Mouse (Mus musculus): ENCODE measurements at regions not wholly inside any gene's neighbourhood (a gene's known extent, or its start where the extent isn't known, plus 50 kb on each side); places are given as distances from the start of the nearest gene placed in this dataset.

DNA sequence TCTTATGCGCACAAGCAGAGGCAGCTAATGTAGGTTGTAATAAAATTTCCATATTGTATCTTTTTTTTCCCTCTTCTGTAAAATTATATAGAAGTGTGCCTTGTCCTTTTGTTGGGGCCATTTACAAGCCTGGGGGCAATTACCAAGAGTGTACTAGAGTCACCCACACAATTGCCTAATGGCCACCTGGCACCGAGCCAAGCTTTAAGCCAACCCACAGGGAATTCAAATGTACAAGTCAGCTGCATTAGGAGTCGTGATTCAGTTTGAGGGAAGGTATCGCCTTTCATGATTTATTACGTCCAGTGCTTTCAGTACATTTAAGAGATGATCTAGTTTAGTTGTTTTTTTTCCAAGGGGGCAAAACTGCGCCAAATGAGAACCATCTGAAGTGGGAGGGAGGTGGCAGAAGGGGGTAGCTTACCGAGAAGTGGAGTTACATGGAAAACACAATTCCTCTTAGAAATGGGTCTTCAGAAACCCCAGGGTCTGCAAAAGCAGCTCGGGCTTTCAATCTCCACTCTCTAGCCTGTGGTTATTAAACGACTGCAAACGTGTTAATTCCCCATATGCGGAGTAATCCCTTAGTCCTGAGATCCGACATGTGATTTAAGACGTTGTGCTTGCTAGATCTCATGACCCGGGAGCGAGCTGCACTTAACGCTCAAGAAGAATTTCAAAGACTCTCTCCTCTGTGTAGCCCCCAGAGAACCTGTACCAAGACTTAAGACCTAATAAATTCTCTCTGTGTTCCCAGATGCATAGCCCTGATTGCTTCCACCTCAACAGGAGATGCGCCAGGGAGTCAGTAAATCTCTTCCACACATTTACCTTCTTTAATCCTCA, 129.0 kb downstream of the Basp1 start:
- Histone ChIP-seq H3K4me3 (ENCODE audit: insufficient read depth, low read length) (no peak overlapping the region), H3K27ac (ENCODE audit: insufficient read depth, low read length) (no peak overlapping the region), H3K4me1 (ENCODE audit: control insufficient read depth, insufficient read depth, low read length) (no peaks in the 10 kb centered on the region)
- TF ChIP-seq CTCF (IDR thresholded peaks at IDR 0.05; ENCODE audit: extremely low read depth, insufficient read depth, low read length) (no peak), POLR2A (IDR thresholded peaks at IDR 0.05; ENCODE audit: extremely low read depth, insufficient read depth, low read length) (no peak)

DNA sequence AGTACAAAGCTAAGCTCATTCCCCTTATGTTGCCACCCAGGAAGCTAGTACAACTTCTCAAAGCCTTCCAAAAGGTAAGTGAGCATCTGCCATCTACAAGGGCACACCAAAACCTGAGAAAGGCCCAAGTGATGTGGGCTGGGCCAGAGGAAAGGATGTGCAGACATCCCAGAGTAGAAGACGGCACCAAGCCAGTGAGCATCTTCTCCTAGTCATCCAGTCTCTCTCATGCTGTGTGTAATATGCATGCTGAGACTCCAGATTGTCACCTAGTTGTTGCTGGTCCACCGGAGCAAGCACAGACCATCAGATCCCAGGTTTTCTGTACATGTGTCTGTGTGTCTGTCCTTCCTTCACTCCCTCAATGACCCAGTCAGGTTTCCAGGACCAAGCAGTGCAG, 129.9 kb downstream of the Basp1 start:
- TF ChIP-seq POLR2A (IDR thresholded peaks at IDR 0.05; ENCODE audit: extremely low read depth, insufficient read depth, low read length) = no peak
- TF ChIP-seq CTCF (IDR thresholded peaks at IDR 0.05; ENCODE audit: extremely low read depth, insufficient read depth, low read length) = no peak
- H3K4me3 ChIP-seq (ENCODE audit: insufficient read depth, low read length) = no peak overlapping the region
- no peak overlapping the region for H3K27ac ChIP-seq (ENCODE audit: insufficient read depth, low read length)
- no peaks in the 10 kb centered on the region for H3K4me1 ChIP-seq (ENCODE audit: control insufficient read depth, insufficient read depth, low read length)

DNA sequence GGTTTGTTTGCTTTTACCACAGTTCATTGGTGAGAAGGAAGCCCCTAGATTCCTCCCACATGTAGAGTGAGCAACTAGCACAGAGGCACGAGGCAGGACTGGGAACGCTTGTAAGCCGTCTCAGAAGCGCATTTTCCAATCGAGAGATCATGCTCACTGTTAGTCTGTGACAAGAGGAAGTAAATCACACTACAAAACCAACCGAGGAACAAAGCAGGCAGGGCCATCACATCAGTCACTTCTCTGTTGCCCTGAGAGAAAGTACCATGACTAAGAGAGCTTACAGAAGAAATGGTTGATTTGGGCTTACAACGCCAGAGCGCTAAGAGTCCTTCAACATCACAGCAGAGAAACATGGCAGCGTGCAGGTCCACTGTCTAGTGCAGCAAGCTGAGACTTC, 131.2 kb downstream of the Basp1 start:
- no peak overlapping the region; the same call in 1 of the 2 replicates for H3K27ac ChIP-seq (ENCODE audit: insufficient read depth, low read length)
- no peak for TF ChIP-seq CTCF (IDR thresholded peaks at IDR 0.05; ENCODE audit: extremely low read depth, insufficient read depth, low read length)
- TF ChIP-seq POLR2A (IDR thresholded peaks at IDR 0.05; ENCODE audit: extremely low read depth, insufficient read depth, low read length) = no peak
- H3K4me3 ChIP-seq (ENCODE audit: insufficient read depth, low read length) = no peak overlapping the region
- no peaks in the 10 kb centered on the region for H3K4me1 ChIP-seq (ENCODE audit: control insufficient read depth, insufficient read depth, low read length)

DNA sequence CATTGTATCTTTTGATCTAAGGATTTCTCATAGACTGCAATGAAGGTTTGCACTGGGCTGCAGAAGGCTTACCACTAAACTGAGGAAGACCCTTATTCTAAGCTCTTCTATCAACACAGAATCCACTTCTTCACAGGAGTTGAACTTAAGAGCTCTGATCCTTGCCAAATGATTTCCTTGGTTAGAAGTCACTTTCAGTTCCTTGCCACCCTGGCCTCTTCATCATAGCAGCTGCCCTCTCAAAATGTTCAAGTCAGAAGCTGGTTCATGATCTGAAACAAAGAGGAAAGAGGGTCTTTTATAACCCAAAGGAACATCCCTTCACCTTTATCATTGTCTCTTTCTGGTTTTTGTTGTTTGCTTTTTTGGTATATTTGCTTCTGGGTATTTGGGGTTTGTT, 131.6 kb downstream of the Basp1 start:
- TF ChIP-seq CTCF (IDR thresholded peaks at IDR 0.05; ENCODE audit: extremely low read depth, insufficient read depth, low read length) = no peak
- TF ChIP-seq POLR2A (IDR thresholded peaks at IDR 0.05; ENCODE audit: extremely low read depth, insufficient read depth, low read length) = no peak
- H3K27ac ChIP-seq (ENCODE audit: insufficient read depth, low read length) = no peak overlapping the region; the same call in 1 of the 2 replicates
- no peaks in the 10 kb centered on the region for H3K4me1 ChIP-seq (ENCODE audit: control insufficient read depth, insufficient read depth, low read length)
- H3K4me3 ChIP-seq (ENCODE audit: insufficient read depth, low read length) = no peak overlapping the region

DNA sequence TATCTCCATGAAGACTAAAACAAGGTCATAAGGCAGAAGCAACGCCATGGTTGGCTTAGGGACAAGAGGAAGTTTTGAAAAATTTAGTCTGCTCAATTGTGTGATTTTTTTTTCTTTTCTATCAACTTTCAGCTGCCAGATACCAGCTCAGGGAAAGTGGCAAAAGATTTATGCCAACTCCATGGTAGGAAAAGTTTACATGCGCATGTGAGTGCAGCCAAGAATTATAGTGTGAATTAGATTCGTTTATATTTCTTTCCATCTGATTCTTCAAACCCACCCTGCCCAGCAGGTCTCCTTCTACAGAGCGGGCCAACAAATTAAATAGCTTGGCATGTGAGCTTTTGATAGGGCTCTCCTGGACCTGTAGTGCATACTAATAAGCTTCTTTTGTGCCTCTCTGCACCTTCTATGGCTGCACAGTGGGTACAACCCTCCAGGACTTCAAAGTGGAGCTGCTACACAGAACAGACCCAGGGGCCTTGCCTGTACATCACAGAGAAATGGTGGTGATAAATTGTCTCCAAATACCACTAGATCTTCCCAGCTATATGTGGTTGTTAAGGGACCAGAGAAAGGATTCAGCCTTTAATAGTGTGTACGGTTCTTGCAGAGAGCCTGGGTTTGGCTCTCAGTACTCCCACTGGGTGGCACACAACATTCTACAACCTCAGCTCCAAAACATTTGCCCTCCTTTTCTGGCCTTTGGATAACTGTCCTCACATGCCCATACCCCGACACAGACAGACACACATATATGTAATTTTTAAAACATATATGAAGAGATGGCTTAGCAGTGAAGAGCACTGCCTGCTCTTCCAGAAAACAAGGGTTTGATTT, 135.0 kb downstream of the Basp1 start:
- no peak overlapping the region for H3K4me3 ChIP-seq (ENCODE audit: insufficient read depth, low read length)
- no peak for TF ChIP-seq CTCF (IDR thresholded peaks at IDR 0.05; ENCODE audit: extremely low read depth, insufficient read depth, low read length)
- no peak for TF ChIP-seq POLR2A (IDR thresholded peaks at IDR 0.05; ENCODE audit: extremely low read depth, insufficient read depth, low read length)
- H3K4me1 ChIP-seq (ENCODE audit: control insufficient read depth, insufficient read depth, low read length) = no peaks in the 10 kb centered on the region
- no peak overlapping the region for H3K27ac ChIP-seq (ENCODE audit: insufficient read depth, low read length)

DNA sequence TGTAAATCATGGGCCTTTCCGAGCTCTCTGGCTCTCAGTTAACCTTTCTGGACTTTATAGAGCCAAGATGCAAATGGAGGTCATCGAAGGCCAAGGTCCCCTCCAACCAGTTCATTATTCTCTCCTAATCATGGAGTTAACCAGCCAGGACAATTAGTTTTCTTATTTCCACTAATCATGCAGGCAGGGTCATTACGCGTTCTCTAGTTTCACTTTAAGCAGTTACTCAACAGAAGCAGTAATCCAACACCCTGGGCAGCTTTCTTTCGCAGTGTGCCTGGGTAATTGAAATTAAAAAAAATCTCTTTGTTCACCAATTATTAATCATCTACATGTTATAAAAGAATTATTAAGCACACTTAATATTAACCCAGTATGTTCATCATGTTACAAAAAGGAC, 137.3 kb downstream of the Basp1 start:
- TF ChIP-seq CTCF (IDR thresholded peaks at IDR 0.05; ENCODE audit: extremely low read depth, insufficient read depth, low read length) = no peak
- no peak for TF ChIP-seq POLR2A (IDR thresholded peaks at IDR 0.05; ENCODE audit: extremely low read depth, insufficient read depth, low read length)
- Histone ChIP-seq H3K4me3 (ENCODE audit: insufficient read depth, low read length) (no peak overlapping the region), H3K27ac (ENCODE audit: insufficient read depth, low read length) (no peak overlapping the region), H3K4me1 (ENCODE audit: control insufficient read depth, insufficient read depth, low read length) (no peaks in the 10 kb centered on the region)

DNA sequence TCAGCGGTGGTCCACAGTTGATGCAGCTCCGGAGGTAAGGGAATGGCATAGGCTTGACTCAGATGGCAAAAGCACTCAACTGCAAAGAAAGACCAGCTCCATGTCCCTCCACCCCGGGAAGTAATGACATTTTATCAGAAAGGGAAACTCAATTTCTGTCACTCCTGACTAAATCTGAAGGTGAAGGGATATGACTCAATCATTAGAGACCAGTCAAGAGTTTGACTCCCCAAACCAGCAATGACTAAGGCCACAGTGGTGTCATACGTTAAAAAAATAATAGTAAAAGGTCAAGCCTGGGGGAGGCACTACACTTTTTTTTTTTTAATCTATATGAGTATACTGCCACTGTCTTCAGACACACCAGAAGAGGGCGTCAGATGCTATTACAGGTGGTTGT, 141.7 kb downstream of the Basp1 start:
- Histone ChIP-seq H3K4me1 (ENCODE audit: control insufficient read depth, insufficient read depth, low read length) (0 out of 2 replicates have a peak, but pooled peaks cover 1% of the 10 kb centered on the region), H3K27ac (ENCODE audit: insufficient read depth, low read length) (no peak overlapping the region), H3K4me3 (ENCODE audit: insufficient read depth, low read length) (no peak overlapping the region)
- TF ChIP-seq POLR2A (IDR thresholded peaks at IDR 0.05; ENCODE audit: extremely low read depth, insufficient read depth, low read length) (no peak), CTCF (IDR thresholded peaks at IDR 0.05; ENCODE audit: extremely low read depth, insufficient read depth, low read length) (no peak)

DNA sequence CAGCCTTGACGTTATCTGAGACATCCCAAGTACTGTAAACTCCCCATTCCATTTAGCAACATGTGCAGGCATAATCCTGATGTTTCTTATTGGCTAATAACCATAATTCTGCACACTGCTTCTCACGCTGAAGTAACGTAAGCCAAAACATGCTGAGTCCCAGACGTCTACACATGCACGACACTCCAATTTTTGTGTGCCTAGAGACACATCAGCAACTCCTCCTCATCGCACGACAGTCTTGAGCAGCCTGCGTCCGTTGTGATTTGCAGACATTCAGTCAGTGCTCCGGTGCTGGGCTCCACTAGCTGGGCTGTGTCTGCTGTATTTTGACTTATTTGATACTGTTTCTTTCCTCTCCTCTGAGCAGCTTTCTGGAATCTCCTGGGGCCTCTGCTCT, 143.2 kb downstream of the Basp1 start:
- Histone ChIP-seq H3K27ac (ENCODE audit: insufficient read depth, low read length) (no peak overlapping the region), H3K4me1 (ENCODE audit: control insufficient read depth, insufficient read depth, low read length) (0 out of 2 replicates have a peak, but pooled peaks cover 1% of the 10 kb centered on the region), H3K4me3 (ENCODE audit: insufficient read depth, low read length) (no peak overlapping the region)
- TF ChIP-seq CTCF (IDR thresholded peaks at IDR 0.05; ENCODE audit: extremely low read depth, insufficient read depth, low read length) (no peak), POLR2A (IDR thresholded peaks at IDR 0.05; ENCODE audit: extremely low read depth, insufficient read depth, low read length) (no peak)

DNA sequence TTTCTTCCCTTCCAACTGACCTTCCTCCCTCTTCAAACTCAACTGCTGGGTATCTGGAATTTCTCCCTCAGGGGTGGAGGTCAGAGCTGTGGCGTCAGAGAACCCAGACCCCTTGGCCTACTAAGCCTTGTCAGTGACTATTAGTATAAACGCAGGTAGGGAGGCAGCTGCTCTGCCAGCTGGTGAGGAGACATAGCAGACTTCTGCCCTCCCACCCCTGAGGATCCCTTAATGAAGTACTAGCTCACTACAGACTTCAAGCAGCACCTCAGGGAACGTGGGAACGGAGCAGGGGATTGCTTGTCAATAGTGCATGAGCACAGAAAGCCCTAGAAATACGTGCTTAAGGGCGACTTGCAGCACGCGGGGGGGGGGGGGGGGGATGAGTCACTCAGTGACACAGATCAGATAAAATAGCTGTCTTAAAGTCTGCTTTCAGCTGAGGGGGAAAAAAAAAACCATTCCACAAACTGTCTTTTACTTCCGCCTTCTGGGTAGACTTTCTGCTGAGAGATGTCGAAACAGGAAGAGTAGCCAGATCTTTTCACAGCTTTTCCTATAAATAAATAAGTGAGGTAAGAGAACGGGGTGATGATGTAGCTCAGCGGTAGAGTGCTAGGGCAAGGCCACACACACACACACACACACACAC, 144.1 kb downstream of the Basp1 start:
- peak overlapping the region; percentile 71 for H3K27ac ChIP-seq (ENCODE audit: insufficient read depth, low read length)
- 0 out of 2 replicates have a peak, but pooled peaks cover 1% of the 10 kb centered on the region for H3K4me1 ChIP-seq (ENCODE audit: control insufficient read depth, insufficient read depth, low read length)
- no peak for TF ChIP-seq POLR2A (IDR thresholded peaks at IDR 0.05; ENCODE audit: extremely low read depth, insufficient read depth, low read length)
- no peak for TF ChIP-seq CTCF (IDR thresholded peaks at IDR 0.05; ENCODE audit: extremely low read depth, insufficient read depth, low read length)
- H3K4me3 ChIP-seq (ENCODE audit: insufficient read depth, low read length) = no peak overlapping the region
